17 mouse cellular contexts compared by ENCODE assay signal in genomic region chr16:74282549-74282948, GRCm38 (mm10).
"Had no signal": no experiment of that assay in that cellular context is flagged by ENCODE, and none has a peak within 500 bp of the region (broad histone marks: within the 10 kb centered on the region; RNA-seq: fewer than 3 reads in every experiment).

No protein-coding gene starts in this region.

- H3K27ac ChIP-seq: kidney, postnatal 0 days; left cerebral cortex, adult 2 months; liver, embryonic 13.5 days; stomach, postnatal 0 days had no signal

- H3K36me3 ChIP-seq: liver, embryonic 13.5 days had no signal

- H3K4me1 ChIP-seq: liver, embryonic 13.5 days had no signal

- H3K9me3 ChIP-seq: liver, embryonic 13.5 days had no signal

- H3K27me3 ChIP-seq: liver, embryonic 13.5 days had no signal

- DNase-seq: kidney, postnatal 25 days; layer of hippocampus, postnatal 36 days; liver, embryonic 13.5 days; lung, adult 2 months; lung, postnatal 14 days; lung, postnatal 4 days; midbrain, embryonic 14.5 days; right cerebral cortex, adult 18-20 months; right cerebral cortex, postnatal 14 days; right cerebral cortex, postnatal 4 days; thymus, adult 2 months; thymus, postnatal 14 days; thymus, postnatal 4 days had no signal

- H3K4me3 ChIP-seq: left cerebral cortex, adult 2 months; liver, embryonic 13.5 days had no signal

- H3K9ac ChIP-seq: liver, embryonic 13.5 days had no signal

- H3K4me2 ChIP-seq: liver, embryonic 13.5 days; midbrain, embryonic 11.5 days had no signal
